Mouse (Mus musculus) limb, embryonic 14.5 days (tissue): ENCODE measurements around the gene Trub1. TPM values are rescaled to one million over a fixed set of nuclear protein-coding genes. Genes with fewer than 3 reads are reported as not detected.

ENCODE experiments used
- ATAC-seq: fragments of 200-750 bp; cut with Nextera tagmentation; 2 replicates; pipeline ENCODE4 v1.8.0; 2017; ENCODE audit warnings: low read depth, moderate number of reproducible peaks, moderate TSS enrichment; ENCODE audit not compliant: low FRiP score
- DNase-seq: peaks from one replicate; pipeline ENCODE4 v3.0.0-alpha.2; 2015; ENCODE audit warnings: low spot score
- H3K27ac ChIP-seq: fragments of 300-500 bp; sonication (generic); replicated peaks from 2 replicates; pipeline ENCODE4 v1.5.1; 2014; ENCODE audit warnings: low read depth, mild to moderate bottlenecking, low read length, moderate library complexity, mixed read lengths
- H3K27me3 ChIP-seq: fragments of 300-500 bp; sonication (generic); 2 replicates; pipeline ENCODE4 v1.6.1; 2014; ENCODE audit warnings: low read length, mixed read lengths; ENCODE audit not compliant: control insufficient read depth, insufficient read depth
- H3K36me3 ChIP-seq: fragments of 300-500 bp; sonication (generic); 2 replicates; pipeline ENCODE4 v1.6.1; 2014; ENCODE audit warnings: mild to moderate bottlenecking, low read length, moderate library complexity, mixed read lengths; ENCODE audit not compliant: control insufficient read depth, insufficient read depth
- H3K4me1 ChIP-seq: fragments of 300-500 bp; sonication (generic); 2 replicates; pipeline ENCODE4 v1.6.1; 2014; ENCODE audit warnings: antibody characterized with exemption, low read length, mixed read lengths; ENCODE audit not compliant: control insufficient read depth, insufficient read depth
- H3K4me2 ChIP-seq: fragments of 300-500 bp; sonication (generic); replicated peaks from 2 replicates; pipeline ENCODE4 v1.6.1; 2014; ENCODE audit warnings: low read depth, mild to moderate bottlenecking, low read length, moderate library complexity; ENCODE audit not compliant: severe bottlenecking
- H3K4me3 ChIP-seq: fragments of 300-500 bp; sonication (generic); replicated peaks from 2 replicates; pipeline ENCODE4 v1.5.1; 2014; ENCODE audit warnings: low read length
- H3K9ac ChIP-seq: fragments of 300-500 bp; sonication (generic); 2 replicates; pipeline ENCODE4 v1.6.1; 2014; ENCODE audit warnings: mild to moderate bottlenecking, low read depth, low read length, moderate library complexity; ENCODE audit not compliant: severe bottlenecking
- H3K9me3 ChIP-seq: fragments of 300-500 bp; sonication (generic); 2 replicates; pipeline ENCODE4 v1.6.1; 2016; ENCODE audit warnings: low read length; ENCODE audit not compliant: control insufficient read depth
- POLR2A ChIP-seq: fragments of 200-500 bp; IDR thresholded peaks from 2 replicates; pipeline ENCODE4 v1.8.0; 2012; ENCODE audit warnings: inconsistent platforms, mild to moderate bottlenecking, moderate library complexity, borderline replicate concordance; ENCODE audit not compliant: insufficient read depth, insufficient read length; ENCODE audit errors: extremely low read depth
- WGBS: fragments of 180-500 bp; shearing (Covaris S2); extraction: QIAGEN DNeasy Blood & Tissue Kit; methylation state at CpG from one replicate; pipeline ENCODE4 v1.1.7; 2014; 5-methylcytosine and 5-hydroxymethylcytosine counted together
- polyA plus RNA-seq, 2 experiments: library from polyadenylated mRNA; depleted of rRNA in 1 of 2; stranded (reverse) in 1 of 2; unstranded in 1 of 2; fragments of >200 nt; fragmentation: Nextera tagmentation in 1 of 2; extraction: Ambion mirVana in 1 of 2; gene quantifications; 2 replicates each; pipeline versions ENCODE4 v1.2.1 to v1.2.3; 2012 to 2014

Trub1 gene
- polyA plus RNA-seq (2012; rRNA removed) (31.7 and 31.8 TPM in 2 replicates), polyA plus RNA-seq (2014; fragmentation: Nextera tagmentation; extraction: Ambion mirVana) (22.7 and 24.4 TPM in 2 replicates)

DNA sequence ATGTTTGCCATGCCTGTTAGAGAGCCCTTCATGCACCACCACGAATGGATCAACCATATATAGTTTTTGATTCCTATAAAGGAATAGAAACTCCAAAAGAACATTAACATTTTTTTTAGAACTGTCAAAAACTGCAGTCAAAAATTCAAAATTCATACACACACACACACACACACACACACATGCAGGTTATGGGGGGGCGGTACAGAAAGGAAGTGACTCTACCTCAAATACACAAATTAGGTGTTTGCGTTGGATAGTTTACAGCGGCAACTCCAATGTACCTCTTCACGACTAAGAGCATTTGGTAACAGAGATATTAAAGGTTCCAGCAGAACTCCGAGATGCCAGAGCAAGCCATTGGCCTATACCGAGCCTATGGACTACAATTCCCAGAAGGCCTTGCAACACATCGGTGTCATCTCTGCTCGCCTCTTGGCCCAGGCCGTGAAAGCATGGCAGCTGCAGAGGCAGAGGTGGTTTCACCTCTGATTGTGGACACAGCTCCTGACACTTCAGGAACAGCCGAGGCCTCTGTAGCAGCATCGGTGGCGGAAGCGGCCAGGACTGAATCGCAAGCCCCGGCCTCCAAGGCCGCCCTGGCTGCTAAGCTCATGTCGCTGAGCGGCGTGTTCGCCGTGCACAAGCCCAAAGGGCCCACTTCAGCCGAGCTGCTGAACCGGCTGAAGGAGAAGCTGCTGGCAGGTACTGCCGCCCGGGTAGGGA lies at the start of gene Trub1:
Gene Trub1, plus strand, starts transcription at position 421 of the 726 bp plus-strand sequence.
- H3K9ac ChIP-seq, result peak within 1 kb of the TSS; percentile 84
- 3% methylated on average over 26 of the region's 26 CpGs for WGBS
- H3K27me3 ChIP-seq, result no peaks in the 10 kb centered on the region
- peaks cover 4% of the 10 kb centered on the region; the same call in 1 of the 2 replicates for H3K4me1 ChIP-seq
- ATAC-seq (peak; percentile 95), DNase-seq (peak; percentile 92)
- H3K9me3 ChIP-seq, result no peaks in the 10 kb centered on the region
- H3K4me2 ChIP-seq, result peak within 1 kb of the TSS; percentile 80
- H3K4me3 ChIP-seq, result peak within 1 kb of the TSS; percentile 76
- no peaks in the 10 kb centered on the region for H3K36me3 ChIP-seq
- TF ChIP-seq POLR2A, result peak; percentile 47; the same call in 1 of the 2 replicates
- peak within 1 kb of the TSS; percentile 55; the same call in 1 of the 2 replicates for H3K27ac ChIP-seq

DNA sequence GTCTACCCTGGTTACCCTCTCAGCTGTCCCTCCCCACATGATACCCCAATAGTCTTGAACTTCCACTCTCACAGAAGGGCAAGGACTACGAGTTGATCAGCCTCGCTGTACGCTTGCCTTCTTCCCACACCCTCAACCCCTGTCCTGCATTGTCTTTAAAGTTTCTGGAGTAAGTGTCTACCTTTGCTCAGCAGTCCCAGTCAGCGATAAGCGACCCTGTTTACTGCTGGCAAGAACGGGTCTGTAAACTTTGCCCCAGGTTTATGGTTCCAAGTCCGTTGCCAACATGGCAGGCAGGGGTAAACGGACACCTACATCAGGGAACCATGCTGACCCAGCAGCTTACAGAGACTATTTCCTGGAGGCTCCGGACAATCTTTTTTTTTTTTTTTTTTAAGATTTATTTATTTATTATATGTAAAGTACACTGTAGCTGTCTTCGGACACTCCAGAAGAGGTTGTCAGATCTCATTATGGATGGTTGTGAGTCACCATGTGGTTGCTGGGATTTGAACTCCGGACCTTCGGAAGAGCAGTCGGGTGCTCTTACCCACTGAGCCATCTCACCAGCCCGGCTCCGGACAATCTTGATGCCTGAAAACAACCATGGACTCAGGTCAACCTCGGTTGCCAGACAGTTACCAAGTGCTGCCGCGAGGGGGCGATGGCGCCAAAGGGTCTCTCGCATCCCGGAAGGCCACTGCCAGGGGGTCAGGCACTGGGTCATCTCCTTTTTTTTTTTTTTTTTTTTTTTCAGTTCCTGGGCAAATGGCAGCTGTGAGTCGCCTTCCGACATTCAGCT lies 48.8 kb upstream of the Trub1 start:
- Histone ChIP-seq H3K4me1 (peaks cover 3% of the 10 kb centered on the region; the same call in 1 of the 2 replicates), H3K27me3 (no peaks in the 10 kb centered on the region), H3K4me3 (no peak overlapping the region), H3K9ac (no peak overlapping the region), H3K9me3 (no peaks in the 10 kb centered on the region), H3K4me2 (peak overlapping the region; percentile 25; the same call in 1 of the 2 replicates), H3K36me3 (no peaks in the 10 kb centered on the region), H3K27ac (no peak overlapping the region)
- peak; percentile 72 for DNase-seq
- no peak for TF ChIP-seq POLR2A
- 11% methylated on average over 24 of the region's 24 CpGs for WGBS
- ATAC-seq, result peak; percentile 44; the same call in 1 of the 2 replicates

DNA sequence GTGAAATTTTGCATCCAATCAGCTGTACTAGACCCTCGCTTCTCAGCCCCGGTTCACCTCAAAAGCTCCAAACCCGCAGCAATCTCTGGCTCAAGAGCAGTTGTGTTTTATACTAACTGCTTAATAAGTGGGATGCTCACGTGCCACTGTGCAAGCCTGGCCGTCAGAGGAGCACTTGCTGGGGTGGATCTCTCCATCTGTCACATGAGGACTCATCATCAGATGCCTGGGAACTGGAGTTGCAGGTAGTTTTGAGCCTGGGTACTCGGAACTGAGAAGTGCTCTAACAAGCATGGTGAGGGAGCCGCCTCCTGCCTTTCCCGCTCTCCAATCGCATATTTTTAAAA lies 48.2 kb upstream of the Trub1 start:
- WGBS, result 16% methylated on average over 9 of the region's 9 CpGs
- no peak for DNase-seq
- Histone ChIP-seq H3K36me3 (no peaks in the 10 kb centered on the region), H3K4me2 (peak overlapping the region; percentile 25; the same call in 1 of the 2 replicates), H3K27me3 (no peaks in the 10 kb centered on the region), H3K9ac (no peak overlapping the region), H3K27ac (no peak overlapping the region), H3K4me3 (no peak overlapping the region), H3K9me3 (no peaks in the 10 kb centered on the region), H3K4me1 (peaks cover 3% of the 10 kb centered on the region; the same call in 1 of the 2 replicates)
- no peak for TF ChIP-seq POLR2A
- ATAC-seq, result no peak

DNA sequence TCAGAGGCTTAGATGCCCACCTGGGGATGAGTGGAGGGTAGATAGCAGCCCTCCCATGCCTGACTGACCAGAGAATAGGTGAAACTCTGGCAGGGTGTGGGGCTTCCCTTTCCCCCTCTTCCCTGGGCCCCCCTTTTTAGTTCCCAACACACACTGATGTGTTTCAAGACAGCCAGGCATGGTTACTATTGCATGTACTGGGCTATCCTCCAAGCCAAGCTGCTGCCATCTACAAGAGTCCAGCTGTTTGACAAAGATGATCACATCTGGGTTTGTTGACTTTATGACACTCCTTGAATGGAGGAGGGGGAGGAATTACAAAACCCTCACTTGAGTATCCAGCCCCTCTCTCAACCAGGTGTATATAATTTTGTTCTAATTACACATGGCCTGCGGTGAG lies 44.8 kb upstream of the Trub1 start:
- Histone ChIP-seq H3K9ac (no peak overlapping the region), H3K4me2 (no peak overlapping the region), H3K27ac (no peak overlapping the region), H3K4me1 (peaks cover 13% of the 10 kb centered on the region), H3K4me3 (no peak overlapping the region), H3K27me3 (no peaks in the 10 kb centered on the region), H3K9me3 (no peaks in the 10 kb centered on the region), H3K36me3 (no peaks in the 10 kb centered on the region)
- DNase-seq (no peak), ATAC-seq (no peak)
- no peak for TF ChIP-seq POLR2A
- WGBS, result 70% methylated on average over 1 of the region's 1 CpGs

DNA sequence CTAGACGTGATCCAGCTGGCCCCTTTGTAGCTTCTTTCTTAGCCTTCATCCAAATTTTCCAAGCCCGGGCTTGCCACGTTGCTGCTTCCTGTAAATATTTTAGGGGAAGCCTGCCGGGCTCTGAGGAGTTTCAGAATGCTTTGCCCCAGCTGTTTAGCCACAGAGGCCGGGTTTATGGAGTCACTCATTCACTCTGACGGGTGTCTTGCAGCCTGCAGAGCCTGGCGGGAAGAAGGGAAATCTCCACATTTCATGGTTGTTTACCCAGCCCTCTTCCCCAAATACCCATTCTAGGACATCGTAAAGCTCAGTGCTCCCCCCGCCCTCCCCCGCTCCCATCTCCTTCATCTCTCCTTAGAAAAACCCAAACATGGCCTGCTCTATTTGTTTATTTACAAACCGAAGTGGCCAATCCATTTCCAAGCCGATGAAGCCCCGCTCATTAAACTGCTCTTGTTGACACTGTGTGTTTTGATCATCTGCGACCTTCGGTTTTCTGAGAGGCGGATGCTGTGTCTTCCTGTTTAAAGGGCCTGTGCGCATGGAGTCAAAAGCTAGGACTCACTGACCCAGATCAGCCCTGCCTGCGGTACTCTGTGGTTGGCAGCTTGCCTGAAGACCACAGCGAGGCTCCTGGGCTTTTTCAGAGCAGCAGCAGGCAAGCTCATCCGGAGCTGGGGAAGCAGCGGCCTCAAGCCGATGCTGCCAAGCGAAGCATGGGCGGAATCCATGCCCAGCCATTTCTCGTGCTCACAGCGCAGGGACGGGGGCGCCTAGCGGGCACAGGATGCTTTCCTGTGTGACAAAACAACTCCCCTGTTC lies 41.1 kb upstream of the Trub1 start:
- peak overlapping the region; percentile 45 for H3K27ac ChIP-seq
- peak overlapping the region; percentile 1; the same call in 1 of the 2 replicates for H3K4me3 ChIP-seq
- no peak for TF ChIP-seq POLR2A
- H3K27me3 ChIP-seq, result no peaks in the 10 kb centered on the region
- WGBS, result 10% methylated on average over 29 of the region's 29 CpGs
- peaks cover 10% of the 10 kb centered on the region for H3K4me1 ChIP-seq
- peak; percentile 66 for DNase-seq
- H3K9me3 ChIP-seq, result no peaks in the 10 kb centered on the region
- H3K4me2 ChIP-seq, result peak overlapping the region; percentile 36
- ATAC-seq, result peak; percentile 81
- no peak overlapping the region; the same call in 1 of the 2 replicates for H3K9ac ChIP-seq
- H3K36me3 ChIP-seq, result no peaks in the 10 kb centered on the region
